Mouse (Mus musculus) gastrocnemius, postnatal 25 days (tissue): Measurements from ENCODE around the gene Csnk2a2. TPM values are rescaled to one million over a fixed set of nuclear protein-coding genes. Genes with fewer than 3 reads are reported as not detected.

Experiments
- DNase-seq: peaks from one replicate; pipeline ENCODE4 v3.0.0; 2022
- long read RNA-seq, 2 experiments: library from polyadenylated mRNA; stranded (forward); transcript quantifications; one replicate each; pipeline ENCODE4 v2.0.0; 2021
- total RNA-seq, 2 experiments: library from RNA; stranded (reverse); gene quantifications; 1 replicate in 1 of 2; 2 replicates in 1 of 2; pipeline ENCODE4 v1.2.3; 2021

Csnk2a2 gene
- total RNA-seq: 10 to 100 TPM; 21.0 to 25.8 TPM
- long read RNA-seq, experiment 1, full-length matches to known transcripts: 5 of 97 reads
- long read RNA-seq, experiment 1, partial matches to known transcripts: 4 of 97 reads
- long read RNA-seq, experiment 1, other reads (novel, unspliced or antisense): 88 of 97 reads
- long read RNA-seq, experiment 2, full-length matches to known transcripts: 10 of 65 reads
- long read RNA-seq, experiment 2, partial matches to known transcripts: 1 of 65 reads
- long read RNA-seq, experiment 2, other reads (novel, unspliced or antisense): 54 of 65 reads

DNA sequence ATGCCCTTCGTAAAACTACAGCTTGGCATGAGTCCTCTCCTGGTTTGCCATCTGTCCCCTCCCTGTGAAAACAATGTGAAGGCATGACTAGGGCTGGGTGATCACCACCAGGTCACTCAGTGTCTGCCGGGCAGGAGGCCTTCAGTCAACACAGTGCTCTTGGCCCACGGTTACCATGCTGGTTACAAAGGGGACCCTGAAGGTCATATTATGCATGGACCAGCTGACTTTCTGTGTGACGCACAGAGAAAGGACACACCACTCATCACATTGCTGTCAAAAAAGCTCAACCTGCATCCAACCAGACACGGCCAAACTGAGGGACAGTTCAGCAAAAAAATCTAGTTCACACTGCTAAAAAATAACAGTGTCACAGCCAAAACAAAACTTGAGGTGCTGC lies at the start of gene Csnk2a2:
Gene Csnk2a2 (minus strand): TSS at position 34 of the 400 bp plus-strand sequence.
- DNase-seq: no peak

DNA sequence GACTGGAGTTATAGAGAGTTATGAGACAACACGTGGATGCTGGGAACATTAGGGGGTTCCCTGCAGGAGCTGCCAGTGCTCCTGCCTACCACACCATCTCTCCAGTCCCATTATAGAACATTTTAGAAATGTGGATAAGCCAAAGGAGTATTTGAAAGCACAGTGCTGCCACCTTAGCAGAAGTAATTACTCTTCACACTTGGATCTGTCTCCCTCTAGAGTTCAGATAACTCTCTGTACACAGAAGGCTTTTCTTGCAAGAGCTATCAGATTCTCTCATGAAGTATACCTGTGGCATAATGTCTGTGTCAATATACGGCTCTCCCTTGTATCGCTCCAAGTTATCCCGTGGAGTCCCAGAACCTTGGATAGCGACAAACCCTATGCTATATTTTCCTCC lies 49.6 kb upstream of the Csnk2a2 start:
- no peak for DNase-seq

- DNase-seq: peak; percentile 8
These were observed 43.9 kb upstream of the Csnk2a2 start, which contains the start of gene Ccdc113 for GRCm38 (mm10) chr8:95533584-95534387. TSS of gene Ccdc113 (plus strand) at chr8:95534085.

GRCm38 (mm10) chr8:95532206-95532605 lies 42.4 kb upstream of the Csnk2a2 start:
- DNase-seq: no peak

- DNase-seq: no peak
These were observed 39.0 kb upstream of the Csnk2a2 start for GRCm38 (mm10) chr8:95528750-95529310.

DNA sequence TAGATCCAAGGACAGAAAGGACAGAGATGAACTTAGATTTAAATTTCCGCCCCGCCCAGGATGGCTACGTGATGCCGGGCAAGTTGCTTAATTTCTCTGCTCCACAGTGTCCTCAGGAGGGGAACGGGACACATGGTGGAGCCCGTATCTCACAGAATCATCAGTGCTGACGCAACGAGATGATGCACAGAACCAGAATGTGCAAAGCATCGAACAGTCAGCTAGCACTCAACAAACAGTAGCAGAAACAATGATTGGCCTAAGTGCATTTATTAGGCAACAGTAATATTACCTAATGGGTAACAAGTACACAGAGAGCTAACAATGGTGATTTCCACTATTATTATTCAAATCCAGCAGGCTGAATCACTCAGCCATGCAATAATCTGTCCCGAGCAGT lies 38.4 kb upstream of the Csnk2a2 start:
- DNase-seq: no peak

GRCm38 (mm10) chr8:95523991-95524390 lies 34.2 kb upstream of the Csnk2a2 start:
- DNase-seq: no peak

- DNase-seq: no peak
These were observed 27.1 kb upstream of the Csnk2a2 start for GRCm38 (mm10) chr8:95516928-95517327.

GRCm38 (mm10) chr8:95513219-95513618 lies 23.4 kb upstream of the Csnk2a2 start:
- no peak for DNase-seq

- no peak for DNase-seq
These were observed 22.4 kb upstream of the Csnk2a2 start for GRCm38 (mm10) chr8:95512257-95512656.

DNA sequence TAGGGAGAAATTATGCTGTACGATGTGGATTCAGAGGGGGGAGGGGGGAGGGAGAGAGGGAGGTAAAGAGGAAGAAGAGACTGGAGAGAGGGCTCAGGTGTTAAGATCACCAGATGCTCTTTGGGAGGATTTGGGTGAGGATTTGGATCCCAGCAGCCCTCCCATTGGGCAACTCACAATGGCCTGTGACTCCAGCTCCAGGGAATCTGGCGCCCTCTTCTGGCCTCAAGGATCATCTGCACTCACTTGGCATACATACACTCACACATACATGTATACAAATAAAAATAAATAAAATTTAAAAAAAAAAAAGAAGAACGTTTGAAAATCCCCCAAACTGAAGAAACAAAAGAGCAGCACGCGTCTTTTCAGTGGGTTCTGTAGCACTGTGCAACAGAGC lies 16.4 kb upstream of the Csnk2a2 start:
- no peak for DNase-seq

GRCm38 (mm10) chr8:95505606-95506005 lies 15.8 kb upstream of the Csnk2a2 start:
- no peak for DNase-seq

DNA sequence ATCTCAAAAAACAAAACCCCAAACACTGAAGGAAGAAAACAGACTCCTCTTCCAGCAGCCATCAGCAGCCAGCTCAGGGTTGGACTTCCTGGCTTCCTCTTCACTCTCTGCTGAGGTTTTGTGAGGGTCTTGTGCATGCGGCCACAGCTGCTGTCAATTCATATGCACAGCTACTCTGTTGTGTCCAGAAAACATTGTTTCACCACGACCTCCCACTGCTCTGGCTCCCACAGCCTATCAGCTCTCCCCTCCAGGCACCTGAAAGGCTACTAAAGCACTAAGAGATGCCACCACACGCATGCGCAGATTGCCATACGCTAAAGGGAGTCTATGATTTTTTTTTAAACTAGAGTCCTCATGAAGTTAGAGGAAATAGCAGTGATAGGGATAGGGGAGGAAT lies 15.0 kb upstream of the Csnk2a2 start:
- no peak for DNase-seq

DNA sequence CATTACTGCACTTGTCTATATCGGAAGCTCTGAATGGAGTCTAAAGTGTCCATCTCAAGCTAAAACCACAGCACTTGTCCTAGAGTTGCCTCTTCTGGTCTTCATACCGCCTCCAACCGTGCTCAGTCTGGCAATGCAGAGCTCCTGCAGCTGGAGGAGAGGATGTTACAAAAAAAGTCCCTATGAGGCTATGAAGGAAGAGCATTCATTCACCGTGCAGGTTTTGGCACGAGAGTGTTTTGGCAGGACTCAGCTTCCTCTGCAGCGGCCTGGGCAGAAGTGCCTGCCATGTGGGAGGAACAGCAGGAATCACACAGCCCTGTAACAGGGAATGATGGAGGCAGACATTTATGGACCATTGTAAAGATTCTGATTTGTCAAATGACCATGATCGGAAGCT lies 12.6 kb upstream of the Csnk2a2 start:
- no peak for DNase-seq

- DNase-seq: no peak
These were observed 10.6 kb upstream of the Csnk2a2 start for GRCm38 (mm10) chr8:95500436-95500835.

- no peak for DNase-seq
These were observed 9.6 kb upstream of the Csnk2a2 start for GRCm38 (mm10) chr8:95499266-95500064.

DNA sequence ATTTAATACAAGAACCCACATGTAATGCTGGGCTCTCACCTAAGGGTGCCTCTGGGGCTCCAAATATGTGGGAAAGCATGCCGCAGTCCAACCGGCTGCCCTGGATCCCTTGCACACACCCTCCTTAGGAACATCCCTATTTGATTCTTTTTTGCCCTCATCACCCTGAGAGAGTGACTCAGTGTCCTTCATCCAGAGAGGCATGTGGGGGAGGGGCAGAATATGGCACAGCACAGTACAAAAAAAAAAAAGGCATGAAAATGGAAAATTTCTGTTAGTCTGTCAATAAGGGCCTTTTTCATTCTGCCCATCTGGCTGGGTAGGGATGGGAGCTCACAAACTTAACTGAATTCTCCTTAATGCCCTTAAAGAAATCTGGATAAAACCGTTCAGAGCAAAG lies 8.0 kb upstream of the Csnk2a2 start:
- DNase-seq: no peak

- DNase-seq: no peak
These were observed 6.6 kb upstream of the Csnk2a2 start for GRCm38 (mm10) chr8:95496420-95496819.

GRCm38 (mm10) chr8:95495444-95495843 lies 5.6 kb upstream of the Csnk2a2 start:
- DNase-seq: no peak

GRCm38 (mm10) chr8:95492057-95492456 lies 2.2 kb upstream of the Csnk2a2 start:
- DNase-seq: no peak

DNA sequence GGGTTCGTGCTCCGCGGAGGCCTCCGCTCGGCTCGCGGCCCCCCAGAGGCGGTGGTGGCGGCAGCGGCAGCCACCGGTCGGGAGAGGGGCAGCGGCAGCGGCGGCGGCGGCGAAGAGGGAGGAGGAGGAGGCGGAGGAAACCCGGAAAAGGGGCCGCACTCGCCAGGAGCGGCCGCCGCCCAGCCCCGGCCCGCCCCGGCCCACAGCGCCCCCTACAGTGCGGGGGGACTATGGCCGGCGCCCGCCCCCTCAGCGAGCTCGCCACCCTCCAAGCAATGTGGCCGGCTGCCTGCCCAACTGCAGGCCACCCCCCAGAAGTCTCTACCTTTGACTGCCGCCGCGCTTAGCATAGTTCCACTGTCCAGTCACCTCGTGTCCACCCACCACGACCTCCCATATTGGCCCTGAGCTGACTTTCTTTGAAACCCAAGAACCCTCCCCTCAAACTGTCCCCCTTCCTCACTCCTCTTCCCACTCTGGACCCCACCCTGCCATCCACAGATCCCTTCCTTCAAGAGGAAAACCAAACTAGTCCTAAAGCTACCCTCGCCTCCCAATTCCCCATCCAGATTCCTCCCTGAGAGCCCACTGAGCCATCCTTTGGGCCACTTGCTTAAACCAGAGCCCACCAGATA lies 1.0 kb downstream of the Csnk2a2 start:
- DNase-seq: peak; percentile 85
